Mouse (Mus musculus): ENCODE data around the gene Tbcc. TPM values are rescaled to one million over a fixed set of nuclear protein-coding genes. Genes with fewer than 3 reads are reported as not detected.
A peak's percentile ranks its signal among the peaks of the same experiment; 100 is the strongest.

Tbcc gene
- total and polyA plus RNA-seq, 2 experiments from 2014 or later: 46.2 to 53.0 TPM

DNA sequence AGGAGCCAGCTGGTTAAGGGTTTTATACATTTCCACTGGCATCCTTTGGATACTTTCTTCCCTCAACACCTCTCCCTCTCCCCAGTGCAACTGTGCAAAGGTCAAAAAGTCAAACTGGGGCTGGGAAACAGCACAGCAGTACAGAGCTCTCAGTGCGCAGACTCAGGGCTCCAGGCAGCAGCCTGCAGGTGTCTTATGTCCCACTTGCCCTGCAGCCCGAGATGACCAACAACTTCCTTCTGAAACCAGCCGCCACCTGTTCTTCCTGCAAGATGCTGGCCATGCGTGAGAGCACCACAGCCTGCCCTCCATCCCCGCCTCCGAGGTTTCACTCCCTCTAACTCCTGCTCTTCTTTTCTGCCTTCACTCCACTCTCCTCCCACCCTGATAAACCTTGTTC is 37.8 kb upstream of the Tbcc start:
- Histone ChIP-seq H3K4me3 (ENCODE audit: low read depth, low read length) (no peak overlapping the region), H3K27me3 (ENCODE audit: insufficient read depth, low read length) (no peaks in the 10 kb centered on the region), H3K4me2 (ENCODE audit: low read depth) (no peak overlapping the region), H3K27ac (ENCODE audit: low read depth, low read length) (peak overlapping the region; percentile 59), H3K9ac (no peak overlapping the region), H3K9me3 (ENCODE audit: low read length) (no peaks in the 10 kb centered on the region), H3K36me3 (ENCODE audit: insufficient read depth) (no peaks in the 10 kb centered on the region), H3K4me1 (ENCODE audit: insufficient read depth) (peaks cover 15% of the 10 kb centered on the region)
- DNase-seq: no peak
- WGBS: 51% methylated on average over 6 of the region's 6 CpGs
- ATAC-seq: no peak
- no peak for TF ChIP-seq CTCF (IDR thresholded peaks at IDR 0.05; ENCODE audit: low read depth)

DNA sequence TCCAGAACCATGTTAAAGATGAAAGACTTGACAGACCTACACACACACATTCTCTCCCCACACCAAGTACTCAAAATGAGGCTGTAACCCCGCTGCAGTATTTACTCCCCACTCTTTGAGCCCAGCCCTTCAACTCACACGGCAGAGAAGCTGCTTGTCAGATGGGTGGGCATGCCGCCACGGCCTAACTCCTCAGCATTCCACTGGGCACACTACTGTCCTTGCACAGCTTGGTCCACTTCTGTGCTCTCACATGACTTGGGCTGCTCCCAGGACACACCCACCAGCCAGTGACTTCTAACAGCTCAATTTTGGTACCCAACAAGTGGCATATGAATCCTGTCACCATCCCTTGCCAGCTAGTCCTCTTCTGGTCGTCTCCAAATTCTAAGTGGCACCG is 37.2 kb upstream of the Tbcc start:
- no peaks in the 10 kb centered on the region for H3K27me3 ChIP-seq (ENCODE audit: insufficient read depth, low read length)
- peak; percentile 69 for DNase-seq
- H3K27ac ChIP-seq (ENCODE audit: low read depth, low read length): peak overlapping the region; percentile 59
- H3K36me3 ChIP-seq (ENCODE audit: insufficient read depth): no peaks in the 10 kb centered on the region
- peaks cover 15% of the 10 kb centered on the region for H3K4me1 ChIP-seq (ENCODE audit: insufficient read depth)
- ATAC-seq: peak; percentile 24; the same call in 1 of the 2 replicates
- H3K9ac ChIP-seq: no peak overlapping the region
- no peak for TF ChIP-seq CTCF (IDR thresholded peaks at IDR 0.05; ENCODE audit: low read depth)
- no peaks in the 10 kb centered on the region for H3K9me3 ChIP-seq (ENCODE audit: low read length)
- H3K4me3 ChIP-seq (ENCODE audit: low read depth, low read length): no peak overlapping the region
- WGBS: 28% methylated on average over 6 of the region's 6 CpGs
- 0 out of 2 replicates have a peak overlapping the region, but pooled peaks have one; percentile 15 for H3K4me2 ChIP-seq (ENCODE audit: low read depth)

- ATAC-seq (no peak), DNase-seq (no peak)
- Histone ChIP-seq H3K4me2 (ENCODE audit: low read depth) (no peak overlapping the region), H3K9ac (no peak overlapping the region), H3K4me1 (ENCODE audit: insufficient read depth) (peaks cover 15% of the 10 kb centered on the region), H3K27ac (ENCODE audit: low read depth, low read length) (0 out of 2 replicates have a peak overlapping the region, but pooled peaks have one; percentile 36), H3K9me3 (ENCODE audit: low read length) (no peaks in the 10 kb centered on the region), H3K4me3 (ENCODE audit: low read depth, low read length) (no peak overlapping the region), H3K36me3 (ENCODE audit: insufficient read depth) (no peaks in the 10 kb centered on the region), H3K27me3 (ENCODE audit: insufficient read depth, low read length) (no peaks in the 10 kb centered on the region)
- WGBS: 79% methylated on average over 7 of the region's 7 CpGs
- no peak for TF ChIP-seq CTCF (IDR thresholded peaks at IDR 0.05; ENCODE audit: low read depth)
These were observed 36.4 kb upstream of the Tbcc start for GRCm38 (mm10) chr17:46854096-46854495.

DNA sequence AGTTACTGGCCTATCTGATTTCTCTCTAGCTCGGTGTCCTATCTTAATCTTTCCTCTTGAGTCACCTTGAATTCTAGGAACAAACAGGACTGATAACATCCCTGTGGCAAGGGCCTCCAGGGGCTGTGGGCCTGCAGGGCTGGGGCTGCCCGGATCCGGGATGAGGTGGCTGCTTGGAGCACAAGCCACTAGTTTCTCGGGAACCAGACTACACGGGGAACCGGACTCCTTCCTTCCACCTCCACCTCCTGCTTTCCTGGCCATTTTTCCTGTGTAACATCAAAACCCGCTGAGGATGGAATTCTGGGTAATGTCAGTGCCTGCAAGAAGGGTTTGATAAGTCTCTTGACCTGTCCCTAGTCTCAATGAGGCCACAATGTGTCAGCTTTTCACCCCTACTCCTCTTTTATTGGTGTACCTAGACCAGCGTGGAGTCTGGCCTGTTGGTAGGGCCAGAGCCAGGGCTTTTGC is 35.8 kb upstream of the Tbcc start:
- Histone ChIP-seq H3K9me3 (ENCODE audit: low read length) (no peaks in the 10 kb centered on the region), H3K27ac (ENCODE audit: low read depth, low read length) (peak overlapping the region; percentile 16; the same call in 1 of the 2 replicates), H3K9ac (no peak overlapping the region; the same call in 1 of the 2 replicates), H3K4me1 (ENCODE audit: insufficient read depth) (peaks cover 15% of the 10 kb centered on the region), H3K4me3 (ENCODE audit: low read depth, low read length) (0 out of 2 replicates have a peak overlapping the region, but pooled peaks have one; percentile 1), H3K36me3 (ENCODE audit: insufficient read depth) (no peaks in the 10 kb centered on the region), H3K4me2 (ENCODE audit: low read depth) (peak overlapping the region; percentile 59), H3K27me3 (ENCODE audit: insufficient read depth, low read length) (no peaks in the 10 kb centered on the region)
- WGBS: 87% methylated on average over 8 of the region's 8 CpGs
- TF ChIP-seq CTCF (IDR thresholded peaks at IDR 0.05; ENCODE audit: low read depth): no peak
- DNase-seq (no peak), ATAC-seq (no peak)

- no peaks in the 10 kb centered on the region for H3K36me3 ChIP-seq (ENCODE audit: insufficient read depth)
- H3K27ac ChIP-seq (ENCODE audit: low read depth, low read length): peak overlapping the region; percentile 100
- no peaks in the 10 kb centered on the region for H3K9me3 ChIP-seq (ENCODE audit: low read length)
- H3K9ac ChIP-seq: peak overlapping the region; percentile 100
- H3K4me2 ChIP-seq (ENCODE audit: low read depth): peak overlapping the region; percentile 59
- no peaks in the 10 kb centered on the region for H3K27me3 ChIP-seq (ENCODE audit: insufficient read depth, low read length)
- ATAC-seq: no peak
- peaks cover 15% of the 10 kb centered on the region for H3K4me1 ChIP-seq (ENCODE audit: insufficient read depth)
- WGBS: 50% methylated on average over 15 of the region's 15 CpGs
- no peak for TF ChIP-seq CTCF (IDR thresholded peaks at IDR 0.05; ENCODE audit: low read depth)
- peak overlapping the region; percentile 96 for H3K4me3 ChIP-seq (ENCODE audit: low read depth, low read length)
- no peak for DNase-seq
These were observed 35.0 kb upstream of the Tbcc start for GRCm38 (mm10) chr17:46855328-46856106.

GRCm38 (mm10) chr17:46856107-46856388 is 34.4 kb upstream of the Tbcc start:
- Histone ChIP-seq H3K9me3 (ENCODE audit: low read length) (no peaks in the 10 kb centered on the region), H3K4me2 (ENCODE audit: low read depth) (peak overlapping the region; percentile 59), H3K36me3 (ENCODE audit: insufficient read depth) (no peaks in the 10 kb centered on the region), H3K4me1 (ENCODE audit: insufficient read depth) (peaks cover 15% of the 10 kb centered on the region), H3K4me3 (ENCODE audit: low read depth, low read length) (peak overlapping the region; percentile 96), H3K9ac (peak overlapping the region; percentile 100), H3K27me3 (ENCODE audit: insufficient read depth, low read length) (no peaks in the 10 kb centered on the region), H3K27ac (ENCODE audit: low read depth, low read length) (peak overlapping the region; percentile 100)
- WGBS: 14% methylated on average over 4 of the region's 4 CpGs
- no peak for ATAC-seq
- no peak for DNase-seq
- no peak for TF ChIP-seq CTCF (IDR thresholded peaks at IDR 0.05; ENCODE audit: low read depth)
